Mouse (Mus musculus): ENCODE measurements around the gene Epb41. TPM values are rescaled to one million over a fixed set of nuclear protein-coding genes. Genes with fewer than 3 reads are reported as not detected.
A peak's percentile ranks its signal among the peaks of the same experiment; 100 is the strongest.

Epb41 gene
- polyA plus RNA-seq, 1 experiment from 2014 or later: 80.1 TPM

DNA sequence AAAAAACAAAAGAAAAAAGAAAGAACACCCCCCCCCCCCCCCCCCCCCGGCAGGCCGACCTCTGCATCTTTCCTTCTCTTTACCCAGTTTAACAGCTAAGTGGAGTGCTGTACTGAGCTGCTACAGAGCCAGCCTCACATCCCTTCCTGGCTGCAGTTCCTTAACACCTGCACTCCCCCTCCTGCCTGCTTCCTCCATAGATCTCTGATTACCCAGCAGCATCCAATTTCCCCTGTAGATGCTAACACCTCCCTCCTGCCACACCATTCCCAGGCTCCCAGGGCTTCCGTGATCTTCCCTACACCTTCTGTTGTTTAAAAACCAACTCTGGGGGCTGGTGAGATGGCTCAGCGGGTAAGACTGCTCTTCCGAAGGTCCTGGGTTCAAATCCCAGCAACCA lies 163.6 kb downstream of the Epb41 start:
- WGBS: 72% methylated on average over 5 of the region's 5 CpGs
- Histone ChIP-seq H3K27ac (no peak overlapping the region), H3K36me3 (replicated peaks) (no peaks in the 10 kb centered on the region), H3K9ac (no peak overlapping the region), H3K4me1 (peaks cover 32% of the 10 kb centered on the region), H3K27me3 (replicated peaks) (peaks cover 38% of the 10 kb centered on the region), H3K4me3 (no peak overlapping the region), H3K4me2 (no peak overlapping the region), H3K9me3 (no peaks in the 10 kb centered on the region)
- no peak for ATAC-seq (replicated peaks)

- Histone ChIP-seq H3K9me3 (no peaks in the 10 kb centered on the region), H3K4me3 (no peak overlapping the region), H3K27ac (no peak overlapping the region), H3K27me3 (replicated peaks) (peaks cover 27% of the 10 kb centered on the region), H3K4me1 (peaks cover 22% of the 10 kb centered on the region), H3K36me3 (replicated peaks) (0 out of 2 replicates have a peak, but pooled peaks cover under 1% of the 10 kb centered on the region), H3K9ac (no peak overlapping the region), H3K4me2 (peak overlapping the region; percentile 21)
- ATAC-seq (replicated peaks): no peak
- 11% methylated on average over 18 of the region's 21 CpGs for WGBS
These were observed 164.7 kb downstream of the Epb41 start for GRCm38 (mm10) chr4:131910237-131910994.

DNA sequence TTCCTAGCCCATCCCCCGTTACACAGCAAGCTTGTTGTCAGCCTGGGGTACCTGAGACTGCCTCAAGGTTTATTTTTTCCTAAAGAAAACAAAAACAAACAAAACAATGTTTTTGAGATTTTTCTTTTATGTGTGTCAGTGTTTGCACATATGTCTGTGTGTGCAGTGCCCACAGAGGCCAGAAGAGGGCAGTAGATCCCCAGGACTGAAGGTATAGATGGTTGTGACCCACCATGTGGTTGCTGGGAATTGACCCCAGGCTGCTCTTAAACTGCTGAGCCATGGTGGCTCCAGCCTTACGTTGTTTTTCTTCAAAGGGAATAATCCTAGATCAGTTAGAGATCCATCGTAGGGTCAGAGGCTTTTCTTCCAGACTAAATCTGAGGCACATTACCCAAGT lies 167.2 kb downstream of the Epb41 start:
- Histone ChIP-seq H3K9me3 (no peaks in the 10 kb centered on the region), H3K4me1 (peaks cover 14% of the 10 kb centered on the region), H3K27me3 (replicated peaks) (peaks cover 7% of the 10 kb centered on the region), H3K9ac (no peak overlapping the region), H3K4me2 (no peak overlapping the region), H3K4me3 (no peak overlapping the region), H3K27ac (no peak overlapping the region), H3K36me3 (replicated peaks) (0 out of 2 replicates have a peak, but pooled peaks cover 4% of the 10 kb centered on the region)
- 84% methylated on average over 3 of the region's 3 CpGs for WGBS
- no peak for ATAC-seq (replicated peaks)

- H3K9ac ChIP-seq: no peak overlapping the region
- ATAC-seq (replicated peaks): no peak
- H3K9me3 ChIP-seq: no peaks in the 10 kb centered on the region
- H3K27ac ChIP-seq: no peak overlapping the region
- 75% methylated on average over 6 of the region's 6 CpGs for WGBS
- H3K27me3 ChIP-seq (replicated peaks): no peaks in the 10 kb centered on the region
- H3K4me1 ChIP-seq: peaks cover 14% of the 10 kb centered on the region
- H3K36me3 ChIP-seq (replicated peaks): peaks cover 8% of the 10 kb centered on the region; the same call in 1 of the 2 replicates
- H3K4me2 ChIP-seq: no peak overlapping the region
- no peak overlapping the region for H3K4me3 ChIP-seq
These were observed 168.7 kb downstream of the Epb41 start for GRCm38 (mm10) chr4:131906423-131906822.

- Histone ChIP-seq H3K4me1 (no peaks in the 10 kb centered on the region), H3K4me2 (no peak overlapping the region), H3K4me3 (no peak overlapping the region), H3K27me3 (replicated peaks) (no peaks in the 10 kb centered on the region), H3K27ac (no peak overlapping the region), H3K9ac (no peak overlapping the region), H3K9me3 (no peaks in the 10 kb centered on the region), H3K36me3 (replicated peaks) (peaks cover 27% of the 10 kb centered on the region)
- peak; percentile 50; the same call in 1 of the 2 replicates for ATAC-seq (replicated peaks)
- WGBS: 52% methylated on average over 8 of the region's 8 CpGs
These were observed 170.6 kb downstream of the Epb41 start for GRCm38 (mm10) chr4:131904478-131904877.

DNA sequence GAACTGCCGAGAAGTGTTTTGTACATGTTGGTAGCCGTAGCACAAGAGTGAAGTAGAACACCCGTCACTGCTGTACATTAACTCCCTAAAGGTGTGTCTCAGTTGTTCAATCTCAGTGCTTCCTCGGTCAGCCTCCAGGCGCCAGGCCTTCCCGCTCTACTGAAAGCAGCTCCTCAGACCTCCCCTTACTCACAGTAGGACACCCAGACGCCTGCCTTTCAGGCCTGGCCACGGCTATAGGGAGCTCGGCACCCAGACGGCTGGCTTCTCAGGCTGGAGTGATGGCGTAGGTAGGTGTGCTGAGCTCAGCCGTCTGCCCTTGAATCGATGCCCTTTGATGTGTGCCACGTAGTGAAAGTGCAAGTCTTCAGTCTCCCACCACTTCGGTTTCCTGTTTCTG lies 174.0 kb downstream of the Epb41 start:
- peaks cover 42% of the 10 kb centered on the region for H3K36me3 ChIP-seq (replicated peaks)
- H3K27me3 ChIP-seq (replicated peaks): no peaks in the 10 kb centered on the region
- no peak overlapping the region for H3K4me2 ChIP-seq
- no peaks in the 10 kb centered on the region for H3K9me3 ChIP-seq
- WGBS: 90% methylated on average over 15 of the region's 15 CpGs
- H3K4me3 ChIP-seq: no peak overlapping the region
- H3K27ac ChIP-seq: no peak overlapping the region
- ATAC-seq (replicated peaks): no peak
- H3K4me1 ChIP-seq: no peaks in the 10 kb centered on the region
- no peak overlapping the region for H3K9ac ChIP-seq

GRCm38 (mm10) chr4:131899180-131899554 lies 176.0 kb downstream of the Epb41 start:
- Histone ChIP-seq H3K27me3 (replicated peaks) (no peaks in the 10 kb centered on the region), H3K27ac (no peak overlapping the region), H3K4me2 (no peak overlapping the region), H3K4me1 (no peaks in the 10 kb centered on the region), H3K36me3 (replicated peaks) (peaks cover 46% of the 10 kb centered on the region), H3K4me3 (no peak overlapping the region), H3K9ac (no peak overlapping the region), H3K9me3 (no peaks in the 10 kb centered on the region)
- no peak for ATAC-seq (replicated peaks)
- WGBS: 90% methylated on average over 6 of the region's 6 CpGs

GRCm38 (mm10) chr4:131898503-131899179 lies 176.5 kb downstream of the Epb41 start:
- Histone ChIP-seq H3K4me1 (no peaks in the 10 kb centered on the region), H3K4me2 (no peak overlapping the region), H3K9me3 (no peaks in the 10 kb centered on the region), H3K36me3 (replicated peaks) (peaks cover 51% of the 10 kb centered on the region), H3K27ac (no peak overlapping the region), H3K4me3 (no peak overlapping the region), H3K9ac (no peak overlapping the region), H3K27me3 (replicated peaks) (no peaks in the 10 kb centered on the region)
- 86% methylated on average over 12 of the region's 12 CpGs for WGBS
- no peak for ATAC-seq (replicated peaks)

DNA sequence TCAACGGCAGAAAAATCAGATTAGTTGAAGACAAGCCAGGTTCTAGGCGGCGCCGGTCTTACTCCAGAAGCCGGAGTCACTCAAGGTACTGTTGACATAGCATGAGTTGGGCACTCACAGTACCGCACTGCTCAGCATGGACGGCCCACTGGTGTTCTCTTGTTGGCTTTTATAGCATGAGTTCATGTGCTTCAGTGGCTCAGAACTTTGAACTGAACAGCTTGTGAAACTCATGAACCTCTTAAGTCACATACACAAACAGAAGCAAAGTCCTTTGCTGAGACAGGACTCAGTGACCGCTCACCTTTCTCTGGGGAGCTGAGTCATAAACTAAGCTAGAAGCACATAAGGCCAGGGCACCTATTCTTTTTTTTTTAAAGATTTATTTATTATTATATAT lies 177.3 kb downstream of the Epb41 start:
- Histone ChIP-seq H3K27ac (no peak overlapping the region), H3K9me3 (no peaks in the 10 kb centered on the region), H3K4me1 (no peaks in the 10 kb centered on the region), H3K4me3 (no peak overlapping the region), H3K4me2 (no peak overlapping the region), H3K36me3 (replicated peaks) (peaks cover 54% of the 10 kb centered on the region), H3K27me3 (replicated peaks) (no peaks in the 10 kb centered on the region), H3K9ac (no peak overlapping the region)
- no peak for ATAC-seq (replicated peaks)
- 97% methylated on average over 8 of the region's 8 CpGs for WGBS

- H3K27ac ChIP-seq: no peak overlapping the region
These were observed 178.0 kb downstream of the Epb41 start for GRCm38 (mm10) chr4:131897109-131897508.

GRCm38 (mm10) chr4:131890692-131891091 lies 184.4 kb downstream of the Epb41 start:
- H3K4me3 ChIP-seq: no peak overlapping the region
- H3K27ac ChIP-seq: no peak overlapping the region
- no peaks in the 10 kb centered on the region for H3K9me3 ChIP-seq
- no peaks in the 10 kb centered on the region for H3K27me3 ChIP-seq (replicated peaks)
- ATAC-seq (replicated peaks): no peak
- H3K4me2 ChIP-seq: no peak overlapping the region
- WGBS: 88% methylated on average over 3 of the region's 3 CpGs
- peaks cover 27% of the 10 kb centered on the region; the same call in 1 of the 2 replicates for H3K36me3 ChIP-seq (replicated peaks)
- no peak overlapping the region for H3K9ac ChIP-seq
- 0 out of 2 replicates have a peak, but pooled peaks cover under 1% of the 10 kb centered on the region for H3K4me1 ChIP-seq

More at GRCm38 (mm10) chr4:131897109-131897508, 178.0 kb downstream of the Epb41 start:
- H3K9me3 ChIP-seq: no peaks in the 10 kb centered on the region
- H3K4me2 ChIP-seq: no peak overlapping the region
- peaks cover 56% of the 10 kb centered on the region for H3K36me3 ChIP-seq (replicated peaks)
- H3K4me3 ChIP-seq: no peak overlapping the region
- no peaks in the 10 kb centered on the region for H3K27me3 ChIP-seq (replicated peaks)
- 97% methylated on average over 5 of the region's 5 CpGs for WGBS
- ATAC-seq (replicated peaks): no peak
- H3K4me1 ChIP-seq: no peaks in the 10 kb centered on the region
- no peak overlapping the region for H3K9ac ChIP-seq

DNA sequence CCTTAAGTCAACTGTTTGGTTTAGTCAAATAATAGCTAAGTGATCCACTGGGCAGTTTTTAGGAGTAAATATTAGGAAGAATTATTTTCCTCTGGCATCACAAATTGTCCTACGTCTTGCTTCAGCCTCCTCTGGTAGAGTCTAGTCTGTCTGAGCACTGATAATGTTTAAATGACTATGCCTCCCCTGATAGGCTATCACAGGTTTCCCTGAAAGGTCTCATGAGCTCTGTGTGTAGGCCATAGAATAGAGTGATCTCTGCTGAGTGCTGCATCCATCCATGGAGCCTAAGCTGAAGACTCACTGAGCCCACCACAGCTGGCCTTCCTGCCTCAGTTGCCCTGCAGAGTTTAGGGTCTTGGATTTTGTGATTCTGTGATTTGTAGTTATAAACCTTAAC lies 186.6 kb downstream of the Epb41 start:
- Histone ChIP-seq H3K4me2 (no peak overlapping the region), H3K4me1 (peaks cover 7% of the 10 kb centered on the region), H3K27me3 (replicated peaks) (no peaks in the 10 kb centered on the region), H3K4me3 (no peak overlapping the region), H3K9ac (no peak overlapping the region), H3K9me3 (no peaks in the 10 kb centered on the region), H3K36me3 (replicated peaks) (peaks cover 12% of the 10 kb centered on the region; the same call in 1 of the 2 replicates), H3K27ac (no peak overlapping the region)
- ATAC-seq (replicated peaks): no peak
- 98% methylated on average over 1 of the region's 1 CpGs for whole genome bisulfite sequencing
